Mouse (Mus musculus) hindbrain, embryonic 13.5 days (tissue): ENCODE results near the gene Tsks. TPM values are rescaled to one million over a fixed set of nuclear protein-coding genes. Genes with fewer than 3 reads are reported as not detected.

Experiments
- ATAC-seq: fragments of 200-750 bp; cut with Nextera tagmentation; 2 replicates; pipeline ENCODE4 v1.8.0; 2017; ENCODE audit warnings: moderate TSS enrichment; ENCODE audit not compliant: low FRiP score
- H3K27ac ChIP-seq: fragments of 300-500 bp; sonication (generic); 2 replicates; pipeline ENCODE4 v1.5.1; 2015; ENCODE audit warnings: inconsistent platforms, mild to moderate bottlenecking, moderate library complexity
- H3K27me3 ChIP-seq: fragments of 300-500 bp; sonication (generic); 2 replicates; pipeline ENCODE4 v1.6.1; 2015; ENCODE audit warnings: mild to moderate bottlenecking, inconsistent platforms
- H3K36me3 ChIP-seq: fragments of 300-500 bp; sonication (generic); 2 replicates; pipeline ENCODE4 v1.6.1; 2015; ENCODE audit warnings: mild to moderate bottlenecking, inconsistent platforms
- H3K4me1 ChIP-seq: fragments of 300-500 bp; sonication (generic); replicated peaks from 2 replicates; pipeline ENCODE4 v1.6.1; 2015; ENCODE audit warnings: inconsistent platforms
- H3K4me2 ChIP-seq: fragments of 300-500 bp; sonication (generic); 2 replicates; pipeline ENCODE4 v1.6.1; 2015; ENCODE audit warnings: inconsistent platforms, mild to moderate bottlenecking, moderate library complexity
- H3K4me3 ChIP-seq: fragments of 300-500 bp; sonication (generic); 2 replicates; pipeline ENCODE4 v1.5.1; 2015; ENCODE audit warnings: mild to moderate bottlenecking, inconsistent platforms
- H3K9ac ChIP-seq: fragments of 300-500 bp; sonication (generic); 2 replicates; pipeline ENCODE4 v1.6.1; 2015; ENCODE audit warnings: mild to moderate bottlenecking, inconsistent platforms
- H3K9me3 ChIP-seq: fragments of 300-500 bp; sonication (generic); 2 replicates; pipeline ENCODE4 v1.6.1; 2016; ENCODE audit warnings: inconsistent platforms
- WGBS: fragments of 180-500 bp; shearing (Covaris S2); methylation state at CpG from one replicate; pipeline ENCODE4 v1.1.7; 2015; 5-methylcytosine and 5-hydroxymethylcytosine counted together
- polyA plus RNA-seq: library from polyadenylated mRNA; unstranded; fragments of >200 nt; fragmentation: Nextera tagmentation; extraction: Ambion mirVana; gene quantifications from 2 replicates; pipeline ENCODE4 v1.2.1, GENCODE M21; 2015

The Tsks gene
- polyA plus RNA-seq, 1 experiment from 2014 or later: 0.17 TPM

GRCm38 (mm10) chr7:45005321-45005992, 62.5 kb downstream of the Tsks start:
- H3K4me2 ChIP-seq: no peak overlapping the region
- no peak overlapping the region for H3K9ac ChIP-seq
- peak overlapping the region; percentile 35; the same call in 1 of the 2 replicates for H3K27ac ChIP-seq
- ATAC-seq: no peak
- no peak overlapping the region for H3K4me3 ChIP-seq
- 94% methylated on average over 6 of the region's 6 CpGs for WGBS
- H3K36me3 ChIP-seq: peaks cover 100% of the 10 kb centered on the region
- H3K9me3 ChIP-seq: no peaks in the 10 kb centered on the region
- H3K27me3 ChIP-seq: no peaks in the 10 kb centered on the region
- H3K4me1 ChIP-seq: no peaks in the 10 kb centered on the region

GRCm38 (mm10) chr7:45006503-45006902, 63.5 kb downstream of the Tsks start:
- peaks cover 100% of the 10 kb centered on the region for H3K36me3 ChIP-seq
- no peaks in the 10 kb centered on the region for H3K27me3 ChIP-seq
- WGBS: 96% methylated on average over 12 of the region's 12 CpGs
- no peak overlapping the region for H3K4me2 ChIP-seq
- H3K27ac ChIP-seq: no peak overlapping the region
- no peak for ATAC-seq
- H3K9me3 ChIP-seq: no peaks in the 10 kb centered on the region
- H3K9ac ChIP-seq: no peak overlapping the region
- H3K4me3 ChIP-seq: no peak overlapping the region
- no peaks in the 10 kb centered on the region for H3K4me1 ChIP-seq

- H3K9ac ChIP-seq: no peak overlapping the region
- no peak for ATAC-seq
- no peaks in the 10 kb centered on the region for H3K4me1 ChIP-seq
- H3K9me3 ChIP-seq: no peaks in the 10 kb centered on the region
- H3K27ac ChIP-seq: no peak overlapping the region
- H3K36me3 ChIP-seq: peaks cover 100% of the 10 kb centered on the region
- H3K4me3 ChIP-seq: no peak overlapping the region
- H3K4me2 ChIP-seq: no peak overlapping the region
- 97% methylated on average over 29 of the region's 29 CpGs for WGBS
- no peaks in the 10 kb centered on the region for H3K27me3 ChIP-seq
Observed at GRCm38 (mm10) chr7:45007141-45007540, 64.1 kb downstream of the Tsks start.

Other genes with a start within 250 kb of the Tsks start
- gene Izumo2, start 234.5 kb upstream of the Tsks start, polyA plus RNA-seq: not detected in 2 replicates
- gene Vrk3, start 194.8 kb upstream of the Tsks start, polyA plus RNA-seq: 28.4 and 33.0 TPM in 2 replicates
- 0.78 and 0.91 TPM in 2 replicates for gene Zfp473, start 192.2 kb upstream of the Tsks start, polyA plus RNA-seq
- gene Nup62, start 127.1 kb upstream of the Tsks start, polyA plus RNA-seq: 47.6 and 47.9 TPM in 2 replicates
- 1.6 and 1.7 TPM in 2 replicates for gene Il4i1, start 126.8 kb upstream of the Tsks start, polyA plus RNA-seq
- gene Atf5, start 126.5 kb upstream of the Tsks start, polyA plus RNA-seq: 3.5 and 4.2 TPM in 2 replicates
- 86.8 and 93.7 TPM in 2 replicates for gene Akt1s1, start 94.2 kb upstream of the Tsks start, polyA plus RNA-seq
- 108 and 112 TPM in 2 replicates for gene Tbc1d17, start 94.1 kb upstream of the Tsks start, polyA plus RNA-seq
- gene Pnkp, start 86.1 kb upstream of the Tsks start, polyA plus RNA-seq: 34.1 and 35.8 TPM in 2 replicates
- gene Ptov1, start 73.4 kb upstream of the Tsks start, polyA plus RNA-seq: 495 and 503 TPM in 2 replicates
- gene Med25, start 50.5 kb upstream of the Tsks start, polyA plus RNA-seq: 142 and 147 TPM in 2 replicates
- gene Fuz, start 47.1 kb upstream of the Tsks start, polyA plus RNA-seq: 19.3 and 19.8 TPM in 2 replicates
- gene Ap2a1, start 13.7 kb upstream of the Tsks start, polyA plus RNA-seq: 105 and 108 TPM in 2 replicates
- 52.2 and 56.3 TPM in 2 replicates for gene Cpt1c, start 31.6 kb downstream of the Tsks start, polyA plus RNA-seq
- 681 and 687 TPM in 2 replicates for gene Prmt1, start 43.4 kb downstream of the Tsks start, polyA plus RNA-seq
- 66.7 and 68.3 TPM in 2 replicates for gene Irf3, start 54.4 kb downstream of the Tsks start, polyA plus RNA-seq
- gene Bcl2l12, start 55.5 kb downstream of the Tsks start, polyA plus RNA-seq: 16.2 and 19.7 TPM in 2 replicates
- 42.4 and 45.2 TPM in 2 replicates for gene Scaf1, start 73.2 kb downstream of the Tsks start, polyA plus RNA-seq
- gene Rras, start 74.8 kb downstream of the Tsks start, polyA plus RNA-seq: 11.5 and 15.4 TPM in 2 replicates
- gene Prr12, start 109.7 kb downstream of the Tsks start, polyA plus RNA-seq: 13.8 and 14.5 TPM in 2 replicates
- gene Nosip, start 119.2 kb downstream of the Tsks start, polyA plus RNA-seq: 58.0 and 58.5 TPM in 2 replicates
- 14.8 and 17.1 TPM in 2 replicates for gene Prrg2, start 119.5 kb downstream of the Tsks start, polyA plus RNA-seq
- gene Rcn3, start 149.0 kb downstream of the Tsks start, polyA plus RNA-seq: 93.8 and 103 TPM in 2 replicates
- 26.9 and 28.3 TPM in 2 replicates for gene Fcgrt, start 160.6 kb downstream of the Tsks start, polyA plus RNA-seq
- 994 and 999 TPM in 2 replicates for gene Rps11, start 181.2 kb downstream of the Tsks start, polyA plus RNA-seq
- 770 and 846 TPM in 2 replicates for gene Rpl13a, start 185.6 kb downstream of the Tsks start, polyA plus RNA-seq
- gene Gm45713, start 193.0 kb downstream of the Tsks start, polyA plus RNA-seq: 0.14 TPM in 1 of 2 replicates, not detected in the other
- 1.4 and 1.6 TPM in 2 replicates for gene Flt3l, start 193.2 kb downstream of the Tsks start, polyA plus RNA-seq
- 85.6 and 94.4 TPM in 2 replicates for gene Pih1d1, start 211.1 kb downstream of the Tsks start, polyA plus RNA-seq
- 23.7 and 24.5 TPM in 2 replicates for gene Aldh16a1, start 211.4 kb downstream of the Tsks start, polyA plus RNA-seq
- gene Slc17a7, start 220.7 kb downstream of the Tsks start, polyA plus RNA-seq: 0.42 and 0.62 TPM in 2 replicates
- not detected in 2 replicates for gene Gfy, start 236.4 kb downstream of the Tsks start, polyA plus RNA-seq
- gene Pth2, start 237.8 kb downstream of the Tsks start, polyA plus RNA-seq: 0.66 TPM in 1 of 2 replicates, not detected in the other